Mouse (Mus musculus): ENCODE results near the gene H2afb3. TPM values are rescaled to one million over a fixed set of nuclear protein-coding genes. Genes with fewer than 3 reads are reported as not detected.
"Not testable (repeated sequence)": the region's sequence is repeated elsewhere in the genome, so short reads cannot be mapped to it uniquely, and the experiment has no call there.

Gene H2afb3
- not detected in 2 replicates for polyA plus RNA-seq (2014; fragmentation: Nextera tagmentation; extraction: Ambion mirVana)

GRCm38 (mm10) chrX:120312995-120313394 is at the start of gene H2afb3:
TSS of gene H2afb3 (minus strand) at chrX:120313095.
- H3K4me3 ChIP-seq (ENCODE audit: low read depth, low read length); H3K9me3 ChIP-seq (replicated peaks; ENCODE audit: control insufficient read depth, low read length); H3K9ac ChIP-seq (ENCODE audit: low read depth, low read length); H3K27me3 ChIP-seq (ENCODE audit: control insufficient read depth, insufficient read depth, low read length); H3K4me2 ChIP-seq; H3K27ac ChIP-seq (ENCODE audit: low read depth, low read length); H3K36me3 ChIP-seq (ENCODE audit: control insufficient read depth, insufficient read depth, low read length); ATAC-seq (replicated peaks; ENCODE audit: insufficient number of reproducible peaks, low FRiP score, low TSS enrichment); H3K4me1 ChIP-seq (ENCODE audit: control insufficient read depth, insufficient read depth, low read length): not testable (repeated sequence)
- 76% methylated on average over 9 of the region's 10 CpGs for WGBS (ENCODE audit: insufficient replicate concordance)

- H3K4me3 ChIP-seq (ENCODE audit: low read depth, low read length): no peak overlapping the region
- no peaks in the 10 kb centered on the region for H3K36me3 ChIP-seq (ENCODE audit: control insufficient read depth, insufficient read depth, low read length)
- no peak for ATAC-seq (replicated peaks; ENCODE audit: insufficient number of reproducible peaks, low FRiP score, low TSS enrichment)
- no peaks in the 10 kb centered on the region for H3K4me1 ChIP-seq (ENCODE audit: control insufficient read depth, insufficient read depth, low read length)
- no peaks in the 10 kb centered on the region for H3K9me3 ChIP-seq (replicated peaks; ENCODE audit: control insufficient read depth, low read length)
- H3K9ac ChIP-seq (ENCODE audit: low read depth, low read length): no peak overlapping the region
- H3K4me2 ChIP-seq: no peak overlapping the region
- 56% methylated on average over 2 of the region's 2 CpGs for WGBS (ENCODE audit: insufficient replicate concordance)
- no peaks in the 10 kb centered on the region for H3K27me3 ChIP-seq (ENCODE audit: control insufficient read depth, insufficient read depth, low read length)
- no peak overlapping the region for H3K27ac ChIP-seq (ENCODE audit: low read depth, low read length)
These were observed 11.3 kb downstream of the H2afb3 start for GRCm38 (mm10) chrX:120301469-120302175.

GRCm38 (mm10) chrX:120292832-120293750 is 19.8 kb downstream of the H2afb3 start:
- Histone ChIP-seq H3K4me2 (peak overlapping the region; percentile 73), H3K9me3 (replicated peaks; ENCODE audit: control insufficient read depth, low read length) (no peaks in the 10 kb centered on the region), H3K36me3 (ENCODE audit: control insufficient read depth, insufficient read depth, low read length) (no peaks in the 10 kb centered on the region), H3K27ac (ENCODE audit: low read depth, low read length) (no peak overlapping the region), H3K4me1 (ENCODE audit: control insufficient read depth, insufficient read depth, low read length) (no peaks in the 10 kb centered on the region), H3K27me3 (ENCODE audit: control insufficient read depth, insufficient read depth, low read length) (peaks cover 6% of the 10 kb centered on the region; the same call in 1 of the 2 replicates), H3K4me3 (ENCODE audit: low read depth, low read length) (peak overlapping the region; percentile 51), H3K9ac (ENCODE audit: low read depth, low read length) (peak overlapping the region; percentile 62; the same call in 1 of the 2 replicates)
- 3% methylated on average over 39 of the region's 46 CpGs for WGBS (ENCODE audit: insufficient replicate concordance)
- ATAC-seq (replicated peaks; ENCODE audit: insufficient number of reproducible peaks, low FRiP score, low TSS enrichment): peak; percentile 68

- peak overlapping the region; percentile 51 for H3K4me3 ChIP-seq (ENCODE audit: low read depth, low read length)
- H3K4me2 ChIP-seq: peak overlapping the region; percentile 73
- H3K9ac ChIP-seq (ENCODE audit: low read depth, low read length): no peak overlapping the region
- no peaks in the 10 kb centered on the region for H3K9me3 ChIP-seq (replicated peaks; ENCODE audit: control insufficient read depth, low read length)
- no peak overlapping the region for H3K27ac ChIP-seq (ENCODE audit: low read depth, low read length)
- no peaks in the 10 kb centered on the region for H3K4me1 ChIP-seq (ENCODE audit: control insufficient read depth, insufficient read depth, low read length)
- 6% methylated on average over 13 of the region's 13 CpGs for WGBS (ENCODE audit: insufficient replicate concordance)
- H3K36me3 ChIP-seq (ENCODE audit: control insufficient read depth, insufficient read depth, low read length): no peaks in the 10 kb centered on the region
- ATAC-seq (replicated peaks; ENCODE audit: insufficient number of reproducible peaks, low FRiP score, low TSS enrichment): no peak
- H3K27me3 ChIP-seq (ENCODE audit: control insufficient read depth, insufficient read depth, low read length): peaks cover 6% of the 10 kb centered on the region; the same call in 1 of the 2 replicates
These were observed 21.2 kb downstream of the H2afb3 start for GRCm38 (mm10) chrX:120291696-120292095.

- no peaks in the 10 kb centered on the region for H3K9me3 ChIP-seq (replicated peaks; ENCODE audit: control insufficient read depth, low read length)
- no peaks in the 10 kb centered on the region for H3K36me3 ChIP-seq (ENCODE audit: control insufficient read depth, insufficient read depth, low read length)
- no peak overlapping the region for H3K9ac ChIP-seq (ENCODE audit: low read depth, low read length)
- no peaks in the 10 kb centered on the region for H3K4me1 ChIP-seq (ENCODE audit: control insufficient read depth, insufficient read depth, low read length)
- 10% methylated on average over 18 of the region's 18 CpGs for WGBS (ENCODE audit: insufficient replicate concordance)
- peak overlapping the region; percentile 51 for H3K4me3 ChIP-seq (ENCODE audit: low read depth, low read length)
- no peak overlapping the region for H3K27ac ChIP-seq (ENCODE audit: low read depth, low read length)
- H3K27me3 ChIP-seq (ENCODE audit: control insufficient read depth, insufficient read depth, low read length): peaks cover 6% of the 10 kb centered on the region; the same call in 1 of the 2 replicates
- H3K4me2 ChIP-seq: peak overlapping the region; percentile 73
- ATAC-seq (replicated peaks; ENCODE audit: insufficient number of reproducible peaks, low FRiP score, low TSS enrichment): no peak
These were observed 22.0 kb downstream of the H2afb3 start for GRCm38 (mm10) chrX:120290900-120291280.

GRCm38 (mm10) chrX:120290011-120290899 is 22.6 kb downstream of the H2afb3 start, which contains the start of gene Pcdh11x:
TSS of gene Pcdh11x (plus strand) at chrX:120290259.
- no peak within 1 kb of the TSS for H3K27ac ChIP-seq (ENCODE audit: low read depth, low read length)
- H3K27me3 ChIP-seq (ENCODE audit: control insufficient read depth, insufficient read depth, low read length): peaks cover 6% of the 10 kb centered on the region; the same call in 1 of the 2 replicates
- H3K9ac ChIP-seq (ENCODE audit: low read depth, low read length): peak within 1 kb of the TSS; percentile 54; the same call in 1 of the 2 replicates
- ATAC-seq (replicated peaks; ENCODE audit: insufficient number of reproducible peaks, low FRiP score, low TSS enrichment): peak; percentile 79
- no peaks in the 10 kb centered on the region for H3K4me1 ChIP-seq (ENCODE audit: control insufficient read depth, insufficient read depth, low read length)
- H3K36me3 ChIP-seq (ENCODE audit: control insufficient read depth, insufficient read depth, low read length): no peaks in the 10 kb centered on the region
- H3K4me2 ChIP-seq: peak within 1 kb of the TSS; percentile 73
- WGBS (ENCODE audit: insufficient replicate concordance): 8% methylated on average over 32 of the region's 40 CpGs
- peak within 1 kb of the TSS; percentile 51 for H3K4me3 ChIP-seq (ENCODE audit: low read depth, low read length)
- no peaks in the 10 kb centered on the region for H3K9me3 ChIP-seq (replicated peaks; ENCODE audit: control insufficient read depth, low read length)

GRCm38 (mm10) chrX:120287502-120287901 is 25.4 kb downstream of the H2afb3 start:
- Histone ChIP-seq H3K27ac (ENCODE audit: low read depth, low read length) (no peak overlapping the region), H3K9me3 (replicated peaks; ENCODE audit: control insufficient read depth, low read length) (no peaks in the 10 kb centered on the region), H3K9ac (ENCODE audit: low read depth, low read length) (no peak overlapping the region), H3K27me3 (ENCODE audit: control insufficient read depth, insufficient read depth, low read length) (peaks cover 6% of the 10 kb centered on the region; the same call in 1 of the 2 replicates), H3K36me3 (ENCODE audit: control insufficient read depth, insufficient read depth, low read length) (no peaks in the 10 kb centered on the region), H3K4me2 (no peak overlapping the region), H3K4me1 (ENCODE audit: control insufficient read depth, insufficient read depth, low read length) (no peaks in the 10 kb centered on the region), H3K4me3 (ENCODE audit: low read depth, low read length) (no peak overlapping the region)
- no peak for ATAC-seq (replicated peaks; ENCODE audit: insufficient number of reproducible peaks, low FRiP score, low TSS enrichment)
- 7% methylated on average over 1 of the region's 1 CpGs for WGBS (ENCODE audit: insufficient replicate concordance)

GRCm38 (mm10) chrX:120285522-120285921 is 27.4 kb downstream of the H2afb3 start:
- H3K4me3 ChIP-seq (ENCODE audit: low read depth, low read length): no peak overlapping the region
- H3K36me3 ChIP-seq (ENCODE audit: control insufficient read depth, insufficient read depth, low read length): no peaks in the 10 kb centered on the region
- no peaks in the 10 kb centered on the region for H3K9me3 ChIP-seq (replicated peaks; ENCODE audit: control insufficient read depth, low read length)
- H3K4me2 ChIP-seq: no peak overlapping the region
- no peaks in the 10 kb centered on the region for H3K4me1 ChIP-seq (ENCODE audit: control insufficient read depth, insufficient read depth, low read length)
- no peak for ATAC-seq (replicated peaks; ENCODE audit: insufficient number of reproducible peaks, low FRiP score, low TSS enrichment)
- no peak overlapping the region for H3K9ac ChIP-seq (ENCODE audit: low read depth, low read length)
- no peaks in the 10 kb centered on the region for H3K27me3 ChIP-seq (ENCODE audit: control insufficient read depth, insufficient read depth, low read length)
- H3K27ac ChIP-seq (ENCODE audit: low read depth, low read length): no peak overlapping the region

Data from heart, embryonic 11.5 days (tissue).